ENCODE assay signal across 18 mouse cellular contexts in the genomic region with DNA sequence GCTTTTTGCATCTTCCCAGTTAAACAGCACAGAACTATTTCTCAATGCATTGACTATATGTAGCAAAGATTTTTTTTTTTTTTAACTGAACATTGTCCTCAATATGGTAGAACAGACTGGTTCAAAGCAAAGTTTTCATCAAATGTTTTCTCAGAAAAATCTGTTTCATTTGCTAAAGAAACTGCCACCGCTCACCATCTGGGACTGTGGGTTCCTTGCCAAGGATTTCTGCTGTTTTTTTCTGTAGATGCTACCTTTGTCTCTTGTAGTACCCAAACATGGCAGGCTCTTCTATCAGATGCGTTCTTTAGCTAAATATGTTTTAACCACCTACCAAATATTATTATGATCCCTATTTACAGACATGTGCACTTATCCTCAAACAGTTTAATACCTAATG.
DNase-seq lines count a peak whose midpoint lies in the region; ATAC-seq and TF ChIP-seq lines count a peak whose summit lies in the region.
"Had no signal": no experiment of that assay in that cellular context is flagged by ENCODE, and none has a peak within 500 bp of the region (broad histone marks: within the 10 kb centered on the region; RNA-seq: fewer than 3 reads in every experiment).

No protein-coding gene starts in this region.

- no peak for TF ChIP-seq CTCF in forebrain, postnatal 0 days (IDR thresholded peaks at IDR 0.05; ENCODE audit: low read depth)
- TF ChIP-seq CTCF in lung, postnatal 0 days (IDR thresholded peaks at IDR 0.05) = no peak

- H3K27me3 ChIP-seq in forebrain, postnatal 0 days (ENCODE audit: insufficient read depth, low read length) = no peaks in the 10 kb centered on the region
- no peaks in the 10 kb centered on the region for H3K27me3 ChIP-seq in lung, postnatal 0 days (replicated peaks; ENCODE audit: insufficient read depth, low read length)
- H3K27me3 ChIP-seq: liver, embryonic 13.5 days; megakaryocyte, embryonic 14.5 days had no signal

- no peak overlapping the region for H3K27ac ChIP-seq in forebrain, postnatal 0 days (ENCODE audit: low read depth, low read length)
- no peak overlapping the region for H3K27ac ChIP-seq in lung, postnatal 0 days (ENCODE audit: low read length)
- H3K27ac ChIP-seq: hindbrain, embryonic 14.5 days; limb, embryonic 10.5 days; liver, embryonic 13.5 days had no signal

- H3K4me1 ChIP-seq in forebrain, postnatal 0 days (ENCODE audit: insufficient read depth) = no peaks in the 10 kb centered on the region
- no peaks in the 10 kb centered on the region for H3K4me1 ChIP-seq in lung, postnatal 0 days (ENCODE audit: insufficient read depth, low read depth, low read length)
- H3K4me1 ChIP-seq: limb, embryonic 10.5 days; liver, embryonic 13.5 days; megakaryocyte, embryonic 14.5 days had no signal

- 55% methylated on average over 2 of the region's 2 CpGs for WGBS in forebrain, postnatal 0 days
- WGBS in lung, postnatal 0 days = 85% methylated on average over 2 of the region's 2 CpGs

- H3K36me3 ChIP-seq in forebrain, postnatal 0 days (ENCODE audit: insufficient read depth) = no peaks in the 10 kb centered on the region
- H3K36me3 ChIP-seq in lung, postnatal 0 days (ENCODE audit: insufficient read depth, low read length) = no peaks in the 10 kb centered on the region
- H3K36me3 ChIP-seq: limb, embryonic 10.5 days; liver, embryonic 13.5 days had no signal

- H3K4me3 ChIP-seq in forebrain, postnatal 0 days (ENCODE audit: low read depth, low read length) = no peak overlapping the region
- H3K4me3 ChIP-seq in lung, postnatal 0 days (ENCODE audit: low read depth, low read length) = no peak overlapping the region
- H3K4me3 ChIP-seq: limb, embryonic 10.5 days; liver, embryonic 13.5 days; megakaryocyte, embryonic 14.5 days had no signal

- no peak overlapping the region for H3K4me2 ChIP-seq in forebrain, postnatal 0 days (ENCODE audit: low read depth)
- no peak overlapping the region for H3K4me2 ChIP-seq in lung, postnatal 0 days (replicated peaks; ENCODE audit: low read depth, low read length)
- H3K4me2 ChIP-seq: hindbrain, embryonic 14.5 days; liver, embryonic 13.5 days had no signal

- no peak for TF ChIP-seq EP300 in lung, postnatal 0 days (IDR thresholded peaks at IDR 0.05)

- peak; percentile 25; the same call in 1 of the 2 replicates for ATAC-seq in forebrain, postnatal 0 days
- ATAC-seq in lung, postnatal 0 days = no peak
- ATAC-seq: CD4-positive, CD25-positive, alpha-beta regulatory T cell, adult 4 months; intestine, postnatal 0 days; midbrain, embryonic 16.5 days had no signal

- DNase-seq in frontal cortex, adult 2 months (ENCODE audit: extremely low spot score in 1 of 2, low spot score in 1 of 2) = peak; percentile 5 to 64
- DNase-seq in frontal cortex, postnatal 10 days (ENCODE audit: low spot score in 2 of 2) = no peak
- DNase-seq in forebrain, postnatal 0 days = peak; percentile 82
- DNase-seq in layer of hippocampus, adult 9-10 months (ENCODE audit: low spot score) = peak; percentile 30
- DNase-seq in right cerebral cortex, postnatal 14 days = peak; percentile 8
- no peak for DNase-seq in adrenal gland, postnatal 25 days
- DNase-seq in lung, postnatal 0 days (ENCODE audit: low spot score) = no peak
- DNase-seq: adrenal gland, postnatal 10 days; embryo, embryonic 11 days; heart, adult 18-20 months; kidney, postnatal 10 days; liver, embryonic 13.5 days had no signal

- H3K9me3 ChIP-seq in forebrain, postnatal 0 days (ENCODE audit: low read length) = no peaks in the 10 kb centered on the region
- no peaks in the 10 kb centered on the region for H3K9me3 ChIP-seq in lung, postnatal 0 days (ENCODE audit: low read length)
- H3K9me3 ChIP-seq: limb, embryonic 10.5 days; liver, embryonic 13.5 days had no signal

- no peak overlapping the region for H3K9ac ChIP-seq in forebrain, postnatal 0 days
- H3K9ac ChIP-seq in lung, postnatal 0 days (replicated peaks; ENCODE audit: low read depth) = no peak overlapping the region
- H3K9ac ChIP-seq: hindbrain, embryonic 14.5 days; liver, embryonic 13.5 days had no signal

Comparison
In these comparisons a context has a peak if more than half of its experiments do, and no peak if none do; other contexts are left out.
1. DNase-seq: peak in frontal cortex, adult 2 months (2 of 2), forebrain, postnatal 0 days (single experiment), layer of hippocampus, adult 9-10 months (single experiment) and right cerebral cortex, postnatal 14 days (single experiment); none in frontal cortex, postnatal 10 days (0 of 2), adrenal gland, postnatal 25 days (single experiment) and lung, postnatal 0 days (single experiment).